Mouse (Mus musculus) midbrain, embryonic 16.5 days (tissue): ENCODE data around the gene Zc3h14. TPM values are rescaled to one million over a fixed set of nuclear protein-coding genes. Genes with fewer than 3 reads are reported as not detected.

ENCODE experiments used
- ATAC-seq: fragments of 200-750 bp; cut with Nextera tagmentation; 2 replicates; pipeline ENCODE4 v1.8.0; 2017; ENCODE audit warnings: moderate TSS enrichment
- H3K27ac ChIP-seq: fragments of 300-500 bp; sonication (generic); 2 replicates; pipeline ENCODE4 v1.5.1; 2014; ENCODE audit warnings: mild to moderate bottlenecking, low read length, mixed read lengths
- H3K27me3 ChIP-seq: fragments of 300-500 bp; sonication (generic); 2 replicates; pipeline ENCODE4 v1.6.1; 2014; ENCODE audit warnings: low read depth, low read length, mixed read lengths; ENCODE audit not compliant: control insufficient read depth, insufficient read depth
- H3K36me3 ChIP-seq: fragments of 300-500 bp; sonication (generic); 2 replicates; pipeline ENCODE4 v1.6.1; 2014; ENCODE audit warnings: mild to moderate bottlenecking, low read length, moderate library complexity, mixed read lengths; ENCODE audit not compliant: control insufficient read depth, insufficient read depth
- H3K4me1 ChIP-seq: fragments of 300-500 bp; sonication (generic); 2 replicates; pipeline ENCODE4 v1.6.1; 2014; ENCODE audit warnings: mild to moderate bottlenecking, low read length, mixed read lengths; ENCODE audit not compliant: control insufficient read depth, insufficient read depth
- H3K4me2 ChIP-seq: fragments of 300-500 bp; sonication (generic); 2 replicates; pipeline ENCODE4 v1.6.1; 2014; ENCODE audit warnings: mild to moderate bottlenecking, low read length, mixed read lengths
- H3K4me3 ChIP-seq: fragments of 300-500 bp; sonication (generic); 2 replicates; pipeline ENCODE4 v1.5.1; 2014; ENCODE audit warnings: low read depth, mild to moderate bottlenecking, low read length, moderate library complexity, mixed read lengths
- H3K9ac ChIP-seq: fragments of 300-500 bp; sonication (generic); 2 replicates; pipeline ENCODE4 v1.6.1; 2014; ENCODE audit warnings: low read depth, low read length, mixed read lengths
- H3K9me3 ChIP-seq: fragments of 300-500 bp; sonication (generic); replicated peaks from 2 replicates; pipeline ENCODE4 v1.6.1; 2014; ENCODE audit warnings: mild to moderate bottlenecking, low read length, mixed read lengths; ENCODE audit not compliant: control insufficient read depth, poor library complexity, severe bottlenecking
- WGBS: fragments of 180-500 bp; shearing (Covaris S2); extraction: QIAGEN DNeasy Blood & Tissue Kit; methylation state at CpG from one replicate; pipeline ENCODE4 v1.1.7; 2014; 5-methylcytosine and 5-hydroxymethylcytosine counted together
- polyA plus RNA-seq: library from polyadenylated mRNA; unstranded; fragments of >200 nt; fragmentation: Nextera tagmentation; extraction: Ambion mirVana; gene quantifications from 2 replicates; pipeline ENCODE4 v1.2.1, GENCODE M21; 2015

The Zc3h14 gene
- polyA plus RNA-seq, 1 experiment from 2014 or later = 103 TPM

DNA sequence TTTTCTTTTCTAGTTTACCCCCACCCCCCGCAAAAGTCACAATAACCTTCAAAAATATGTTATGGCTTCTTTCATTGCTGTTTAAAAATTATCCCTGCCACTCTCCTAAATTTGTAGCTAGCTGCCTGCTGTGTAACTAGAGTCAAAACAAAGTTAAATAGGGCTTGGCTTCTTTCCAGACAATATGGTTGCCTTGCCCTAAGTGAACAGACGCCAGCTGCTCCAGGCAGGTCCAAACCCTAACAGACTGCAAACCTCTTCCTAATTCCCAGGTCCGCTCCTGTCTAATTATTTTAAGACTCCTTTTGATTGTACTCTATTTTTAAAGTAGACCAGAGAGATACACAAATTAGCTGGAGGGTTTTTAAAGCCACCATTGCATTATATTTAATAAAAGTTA, 26.1 kb upstream of the Zc3h14 start:
- ATAC-seq = no peak
- 60% methylated on average over 3 of the region's 3 CpGs for WGBS

DNA sequence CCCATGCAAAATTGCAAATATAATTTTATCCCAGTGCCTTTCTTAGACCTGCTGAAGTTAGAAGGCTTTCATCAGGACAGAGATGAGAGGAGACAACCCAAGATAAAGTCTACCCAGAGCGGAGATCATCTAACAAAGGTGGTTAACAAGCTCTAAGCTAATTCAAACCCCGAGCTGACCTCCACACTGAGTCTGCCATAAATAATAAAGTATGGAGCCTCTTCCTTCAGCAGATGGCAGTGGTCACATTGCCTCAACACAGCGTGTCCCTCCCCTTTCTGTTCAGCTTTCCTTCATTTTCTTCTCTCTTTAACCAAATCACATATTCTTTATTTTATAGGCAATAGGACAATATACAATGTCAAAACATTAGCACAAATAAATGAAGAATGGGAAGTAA, 25.7 kb upstream of the Zc3h14 start:
- WGBS = 65% methylated on average over 3 of the region's 3 CpGs
- no peak for ATAC-seq
- Histone ChIP-seq H3K27me3 (no peaks in the 10 kb centered on the region), H3K4me3 (no peak overlapping the region), H3K9ac (no peak overlapping the region), H3K4me2 (no peak overlapping the region), H3K27ac (no peak overlapping the region), H3K36me3 (no peaks in the 10 kb centered on the region), H3K4me1 (no peaks in the 10 kb centered on the region; the same call in 1 of the 2 replicates), H3K9me3 (no peaks in the 10 kb centered on the region)

More for the DNA sequence above, 26.1 kb upstream of the Zc3h14 start:
- Histone ChIP-seq H3K27me3 (no peaks in the 10 kb centered on the region), H3K9me3 (no peaks in the 10 kb centered on the region), H3K9ac (no peak overlapping the region), H3K4me3 (no peak overlapping the region), H3K27ac (no peak overlapping the region), H3K36me3 (no peaks in the 10 kb centered on the region), H3K4me1 (no peaks in the 10 kb centered on the region; the same call in 1 of the 2 replicates), H3K4me2 (no peak overlapping the region)

DNA sequence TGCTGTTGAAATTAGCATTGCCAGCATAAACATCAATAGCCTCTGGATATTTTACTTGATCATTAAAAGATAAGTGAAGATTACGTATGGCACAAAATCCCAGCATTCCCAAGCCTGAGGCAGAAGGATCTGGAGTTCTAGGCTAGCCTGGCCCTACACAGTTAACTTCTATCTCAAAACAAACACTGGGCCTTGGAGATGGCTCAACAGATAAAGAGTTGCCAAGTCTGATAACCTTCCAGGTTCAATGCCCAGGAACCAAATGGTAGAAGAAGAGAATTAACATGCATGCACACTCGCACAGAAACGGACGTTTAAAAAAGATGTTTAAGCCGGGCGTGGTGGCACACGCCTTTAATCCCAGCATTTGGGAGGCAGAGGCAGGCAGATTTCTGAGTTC, 22.5 kb upstream of the Zc3h14 start:
- H3K4me2 ChIP-seq = no peak overlapping the region
- ATAC-seq = no peak
- H3K4me3 ChIP-seq = no peak overlapping the region
- no peak overlapping the region for H3K9ac ChIP-seq
- no peak overlapping the region for H3K27ac ChIP-seq
- 97% methylated on average over 7 of the region's 7 CpGs for WGBS
- H3K9me3 ChIP-seq = no peaks in the 10 kb centered on the region
- H3K36me3 ChIP-seq = no peaks in the 10 kb centered on the region
- H3K27me3 ChIP-seq = no peaks in the 10 kb centered on the region
- no peaks in the 10 kb centered on the region; the same call in 1 of the 2 replicates for H3K4me1 ChIP-seq

DNA sequence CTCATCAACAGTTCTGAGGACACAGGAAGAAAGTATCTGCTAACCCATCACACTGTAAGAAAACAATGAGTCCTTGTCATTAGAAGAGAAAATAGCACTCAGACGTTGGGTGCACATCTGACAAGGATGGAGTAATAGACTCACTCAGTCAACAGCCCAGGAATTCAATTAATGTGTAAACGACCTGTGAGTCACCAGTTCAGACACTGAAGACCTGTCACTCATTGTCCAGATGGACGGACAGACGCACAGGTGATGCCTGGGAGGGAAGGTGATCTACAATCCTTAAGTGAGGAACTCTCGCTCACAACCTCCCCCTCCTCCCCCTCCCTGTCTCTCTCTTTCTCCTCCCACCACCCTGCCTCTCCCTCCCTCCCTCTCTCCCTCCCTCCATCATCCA, 21.8 kb upstream of the Zc3h14 start:
- Histone ChIP-seq H3K27ac (no peak overlapping the region), H3K9me3 (no peaks in the 10 kb centered on the region), H3K36me3 (no peaks in the 10 kb centered on the region), H3K9ac (no peak overlapping the region), H3K27me3 (no peaks in the 10 kb centered on the region), H3K4me3 (no peak overlapping the region), H3K4me1 (no peaks in the 10 kb centered on the region; the same call in 1 of the 2 replicates), H3K4me2 (no peak overlapping the region)
- 84% methylated on average over 5 of the region's 5 CpGs for WGBS
- ATAC-seq = no peak

DNA sequence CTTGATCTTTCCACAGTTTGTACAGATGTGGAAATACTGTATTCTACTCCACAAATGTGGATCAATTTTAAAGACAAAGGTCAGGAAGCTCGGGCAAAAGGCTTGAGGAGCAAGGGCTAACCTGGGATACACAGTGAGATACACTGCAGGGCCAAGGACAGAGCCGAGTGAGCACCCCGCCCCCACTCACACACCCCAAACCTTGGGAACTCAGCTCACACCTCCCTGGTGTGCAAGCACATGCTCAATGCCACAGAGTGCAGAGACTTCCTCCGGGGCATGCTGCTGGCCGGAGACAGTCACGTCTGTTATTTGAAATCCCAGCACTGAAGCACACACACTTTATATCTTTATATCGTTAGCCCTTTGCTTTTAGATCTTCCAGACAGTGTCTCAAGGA, 20.7 kb upstream of the Zc3h14 start:
- WGBS = 89% methylated on average over 7 of the region's 7 CpGs
- peaks cover under 1% of the 10 kb centered on the region; the same call in 1 of the 2 replicates for H3K4me1 ChIP-seq

DNA sequence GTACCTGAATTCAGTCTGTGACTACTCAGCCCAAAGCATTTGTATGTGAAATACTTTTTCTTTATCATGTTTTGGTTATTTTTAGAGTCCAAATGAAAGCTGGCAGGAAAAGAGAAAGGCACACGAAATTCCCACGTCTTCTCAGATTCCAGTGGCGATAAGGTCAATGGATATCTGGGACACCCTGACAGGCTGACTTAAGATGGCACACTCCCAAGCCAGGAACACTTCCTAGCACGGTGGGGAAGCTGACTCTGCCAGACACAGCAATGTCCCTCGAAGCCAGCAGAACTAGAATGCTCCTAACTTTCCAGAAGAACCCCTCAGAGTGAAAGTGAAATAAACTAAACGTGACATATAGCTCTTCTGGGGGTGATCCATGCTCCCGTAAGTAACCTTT, 19.6 kb upstream of the Zc3h14 start:
- H3K4me1 ChIP-seq = peaks cover 5% of the 10 kb centered on the region; the same call in 1 of the 2 replicates
- ATAC-seq = no peak
- no peaks in the 10 kb centered on the region for H3K9me3 ChIP-seq
- no peaks in the 10 kb centered on the region for H3K36me3 ChIP-seq
- no peak overlapping the region for H3K27ac ChIP-seq
- H3K27me3 ChIP-seq = no peaks in the 10 kb centered on the region
- H3K4me2 ChIP-seq = no peak overlapping the region
- no peak overlapping the region for H3K9ac ChIP-seq
- WGBS = 90% methylated on average over 7 of the region's 7 CpGs
- no peak overlapping the region for H3K4me3 ChIP-seq

More for the DNA sequence above, 20.7 kb upstream of the Zc3h14 start:
- no peaks in the 10 kb centered on the region for H3K9me3 ChIP-seq
- H3K4me3 ChIP-seq = no peak overlapping the region
- H3K9ac ChIP-seq = no peak overlapping the region
- no peak for ATAC-seq
- no peaks in the 10 kb centered on the region for H3K36me3 ChIP-seq
- no peaks in the 10 kb centered on the region for H3K27me3 ChIP-seq
- no peak overlapping the region for H3K4me2 ChIP-seq
- no peak overlapping the region for H3K27ac ChIP-seq

DNA sequence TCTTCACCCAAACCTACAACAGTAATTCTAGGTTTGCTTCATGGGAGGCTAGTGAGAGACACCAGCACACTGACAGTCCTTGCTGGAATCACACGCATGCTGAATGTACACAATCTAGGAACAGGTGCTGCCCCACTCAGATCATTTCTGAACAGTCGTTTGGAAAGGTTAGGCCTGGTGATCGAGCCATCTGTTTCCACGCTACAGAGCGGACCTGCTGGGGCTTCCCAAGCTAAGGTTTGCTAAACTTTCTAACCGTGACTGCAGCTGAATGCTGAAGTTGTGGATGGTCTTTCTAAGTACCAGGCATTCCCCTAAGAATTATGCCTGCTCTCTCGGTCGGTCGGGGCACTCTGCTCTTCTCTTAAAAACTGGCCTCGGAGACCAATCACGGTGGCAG, 16.1 kb upstream of the Zc3h14 start:
- Histone ChIP-seq H3K36me3 (no peaks in the 10 kb centered on the region), H3K27ac (no peak overlapping the region), H3K4me2 (no peak overlapping the region), H3K4me1 (peaks cover 26% of the 10 kb centered on the region), H3K9me3 (no peaks in the 10 kb centered on the region), H3K4me3 (no peak overlapping the region), H3K27me3 (no peaks in the 10 kb centered on the region), H3K9ac (no peak overlapping the region)
- no peak for ATAC-seq
- 89% methylated on average over 11 of the region's 11 CpGs for WGBS

DNA sequence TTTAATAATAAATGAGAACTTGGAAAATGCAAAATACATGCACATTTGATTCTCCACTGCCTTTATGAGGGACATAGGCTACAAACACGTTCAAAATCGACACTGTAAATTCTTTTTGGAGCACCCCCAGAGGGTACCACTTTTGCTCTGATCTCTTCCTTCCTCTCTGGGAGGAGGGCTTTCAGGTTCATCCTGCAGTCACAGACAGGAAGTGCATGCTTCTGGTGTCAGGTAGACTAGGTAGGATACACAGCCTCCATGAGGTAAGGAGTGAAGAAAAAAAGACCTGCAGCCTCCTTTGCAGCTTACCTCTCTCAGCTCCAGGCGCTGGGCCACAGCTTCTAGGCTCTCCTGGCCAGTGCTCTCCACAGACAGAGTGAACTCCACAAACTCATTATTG, 13.6 kb upstream of the Zc3h14 start:
- peak overlapping the region; percentile 75 for H3K4me3 ChIP-seq
- H3K27me3 ChIP-seq = peaks cover 2% of the 10 kb centered on the region; the same call in 1 of the 2 replicates
- no peaks in the 10 kb centered on the region for H3K9me3 ChIP-seq
- H3K9ac ChIP-seq = peak overlapping the region; percentile 70
- H3K27ac ChIP-seq = no peak overlapping the region
- H3K4me1 ChIP-seq = peaks cover 42% of the 10 kb centered on the region
- ATAC-seq = no peak
- peak overlapping the region; percentile 79 for H3K4me2 ChIP-seq
- 70% methylated on average over 3 of the region's 3 CpGs for WGBS
- no peaks in the 10 kb centered on the region for H3K36me3 ChIP-seq

DNA sequence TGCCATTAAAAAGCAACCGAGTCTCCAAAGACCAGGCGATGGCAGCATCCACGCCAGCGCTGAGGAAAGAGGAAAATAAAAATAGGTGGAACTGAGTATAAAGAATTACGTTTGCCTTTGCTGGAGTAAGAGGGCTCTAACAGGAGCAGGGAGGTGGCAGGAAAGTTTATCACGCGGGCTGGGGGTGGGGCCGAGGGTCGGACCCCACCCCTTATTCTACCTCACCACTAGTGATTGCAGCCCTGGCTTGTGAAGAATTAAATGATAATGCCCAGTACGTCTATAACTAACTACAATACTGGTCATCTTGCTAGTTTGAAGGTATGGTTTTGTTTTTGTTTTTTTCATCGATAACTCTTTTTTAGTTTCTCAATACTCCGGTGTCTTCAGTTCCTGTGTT, 13.0 kb upstream of the Zc3h14 start:
- Histone ChIP-seq H3K27ac (peak overlapping the region; percentile 80; the same call in 1 of the 2 replicates), H3K4me1 (peaks cover 42% of the 10 kb centered on the region), H3K9me3 (no peaks in the 10 kb centered on the region), H3K4me2 (peak overlapping the region; percentile 79), H3K4me3 (peak overlapping the region; percentile 75), H3K9ac (peak overlapping the region; percentile 70), H3K36me3 (no peaks in the 10 kb centered on the region), H3K27me3 (peaks cover 6% of the 10 kb centered on the region; the same call in 1 of the 2 replicates)
- ATAC-seq = no peak
- 13% methylated on average over 12 of the region's 12 CpGs for WGBS
